Mouse (Mus musculus) MEL-GATA-1-ER (cell line): ENCODE data around the gene Nlrp14.
"Not testable (repeated sequence)": the region's sequence is repeated elsewhere in the genome, so short reads cannot be mapped to it uniquely, and the experiment has no call there.

Source experiments
- DNase-seq: peaks from one replicate; pipeline ENCODE4 v3.0.0-alpha.2; 2012; ENCODE audit warnings: low read depth; ENCODE audit errors: extremely low read depth

Gene Nlrp14

DNA sequence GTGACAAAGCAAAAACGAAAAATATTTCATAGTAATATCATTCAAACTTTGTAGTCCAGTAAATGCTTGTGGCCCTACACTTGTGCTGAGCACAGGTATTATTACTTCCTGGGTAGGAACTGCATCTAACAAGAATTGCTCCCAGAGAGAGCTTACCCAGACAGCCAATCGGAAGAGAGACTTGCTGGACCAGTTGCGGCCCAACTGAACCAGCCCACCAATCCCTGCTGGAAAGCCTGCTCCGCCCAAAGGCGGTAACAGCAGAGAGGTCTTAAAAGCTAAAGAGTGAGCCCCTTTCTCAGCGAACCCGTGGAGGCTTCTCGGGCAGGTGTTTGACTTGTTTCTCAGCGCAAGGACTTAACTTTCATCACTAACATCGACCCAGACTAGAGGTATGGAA, at the start of gene Nlrp14:
Gene Nlrp14, plus strand, starts transcription at position 301 of the 400 bp plus-strand sequence.
- no peak for DNase-seq

DNA sequence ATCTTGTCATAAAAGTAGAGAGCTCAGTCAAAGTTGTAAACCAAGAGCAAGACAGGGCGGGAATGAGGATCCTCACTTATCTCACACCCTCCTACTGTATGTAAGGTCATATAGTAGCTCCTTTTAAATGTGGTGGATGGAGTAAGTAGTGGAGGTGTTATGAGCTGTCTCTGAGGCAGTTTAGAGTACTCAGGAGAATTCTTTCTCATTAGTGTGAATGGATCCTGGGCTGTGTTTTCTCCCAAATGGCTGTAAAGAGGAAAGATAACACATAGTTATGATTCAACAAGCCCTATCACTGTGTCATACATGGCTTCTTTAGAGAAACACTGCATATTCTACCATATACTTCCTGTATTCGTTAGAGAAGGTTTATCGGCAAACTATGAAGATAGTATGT, 35.8 kb upstream of the Nlrp14 start, which contains the start of gene Olfr715:
Gene Olfr715, minus strand, starts transcription at position 101 of the 400 bp plus-strand sequence.
- DNase-seq, result not testable (repeated sequence)

DNA sequence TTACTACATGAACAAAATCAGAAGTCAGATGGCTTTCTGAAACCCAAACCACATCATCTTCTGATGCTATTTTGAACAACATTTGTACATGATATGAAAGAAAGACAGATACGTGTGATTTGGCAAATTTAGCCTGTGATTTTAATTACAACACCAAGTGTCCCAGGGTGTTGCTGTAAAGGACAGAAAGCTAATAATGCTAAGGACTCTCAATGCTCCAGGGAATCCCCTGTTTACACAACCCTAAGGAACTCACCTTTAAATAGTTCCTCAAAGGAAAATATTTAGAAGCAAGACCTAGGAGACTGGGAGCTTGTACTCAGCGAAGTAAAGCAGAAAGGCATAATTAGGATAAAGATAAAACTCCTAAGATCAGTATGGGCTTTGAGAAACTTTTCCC, 28.8 kb upstream of the Nlrp14 start, which contains the start of gene Olfr716:
Gene Olfr716, plus strand, starts transcription at position 301 of the 400 bp plus-strand sequence.
- DNase-seq, result not testable (repeated sequence)

DNA sequence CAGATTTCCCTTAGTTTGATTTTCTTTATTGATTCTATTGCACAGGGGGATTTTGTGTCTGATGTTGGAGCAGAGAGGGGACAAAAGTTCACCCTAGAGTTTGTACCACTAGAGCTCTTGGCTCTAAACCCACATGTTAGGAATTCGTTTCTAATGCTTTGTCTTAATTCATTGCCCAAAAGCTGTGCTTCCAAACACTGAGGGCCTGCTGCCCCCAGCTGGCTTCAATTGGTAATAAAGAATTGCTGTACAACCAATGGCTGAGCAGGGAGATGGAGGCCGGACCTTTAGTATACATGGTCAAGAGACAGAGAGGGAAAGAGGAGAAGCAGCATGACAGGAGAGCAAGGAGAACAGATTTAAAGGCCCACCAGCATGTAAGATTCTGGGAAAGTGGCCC, 13.6 kb downstream of the Nlrp14 start:
- DNase-seq, result no peak

DNA sequence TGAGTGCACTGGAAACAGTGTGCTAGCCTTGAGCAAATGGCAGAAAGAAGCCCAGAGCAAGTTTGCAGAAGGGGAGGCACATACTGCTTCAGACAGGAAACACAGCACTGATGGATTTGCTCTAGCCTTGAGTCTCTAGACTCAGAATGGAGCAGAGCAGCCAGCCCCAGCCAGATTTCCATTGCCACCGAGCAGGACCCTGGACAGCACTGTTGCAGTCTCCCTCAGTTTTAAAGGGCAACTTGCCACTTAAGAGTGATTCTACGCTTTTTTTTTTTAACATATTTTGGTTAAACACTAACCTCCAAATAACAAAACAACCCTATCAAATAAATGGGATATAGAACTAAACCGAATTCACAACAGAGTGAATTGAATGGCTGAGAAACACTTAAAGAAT, 35.0 kb downstream of the Nlrp14 start:
- no peak for DNase-seq

DNA sequence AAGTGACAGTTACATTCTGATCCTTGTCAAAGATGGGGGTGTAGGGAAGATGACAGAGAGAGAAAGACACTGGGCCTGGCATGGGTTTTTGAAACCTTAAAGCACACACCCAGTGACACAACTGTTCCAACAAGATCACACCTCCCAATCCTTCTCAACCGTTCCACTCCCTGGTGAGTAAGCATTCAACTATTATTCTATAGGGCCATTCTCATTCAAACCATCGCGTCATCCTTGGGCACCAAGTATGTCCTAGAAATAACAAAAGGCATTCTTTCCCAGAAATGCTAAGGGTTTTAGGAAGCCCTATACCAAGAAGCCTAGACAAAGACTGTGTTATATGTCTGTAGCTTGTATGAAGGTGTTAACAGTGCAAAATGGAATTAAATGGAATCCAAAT, 41.1 kb downstream of the Nlrp14 start:
- no peak for DNase-seq

DNA sequence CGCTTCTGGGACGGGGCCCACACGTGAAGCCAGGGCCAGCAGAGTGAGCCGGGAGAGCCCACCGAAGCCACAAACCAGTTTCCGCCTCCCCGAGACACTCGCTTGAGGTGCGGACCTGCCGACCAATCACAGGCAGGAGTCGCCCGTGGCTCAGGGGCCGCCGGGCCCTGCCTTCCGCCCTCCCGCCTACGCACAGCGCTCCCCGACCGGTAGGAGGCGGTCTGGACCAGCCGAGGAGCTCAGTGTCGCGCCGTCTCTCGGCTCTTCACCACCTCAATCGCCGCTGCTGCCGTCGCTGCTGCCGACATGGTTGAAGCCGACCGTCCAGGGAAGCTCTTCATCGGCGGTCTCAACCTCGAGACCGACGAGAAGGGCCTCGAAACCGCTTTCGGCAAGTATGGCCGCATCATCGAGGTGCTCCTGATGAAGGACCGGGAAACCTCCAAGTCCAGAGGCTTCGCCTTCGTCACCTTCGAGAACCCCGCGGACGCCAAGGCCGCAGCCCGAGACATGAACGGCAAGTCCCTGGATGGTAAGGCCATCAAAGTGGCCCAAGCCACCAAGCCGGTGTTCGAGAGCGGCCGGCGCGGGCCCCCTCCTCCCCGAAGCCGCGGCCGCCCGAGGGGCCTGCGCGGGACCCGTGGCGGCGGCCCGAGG, 42.5 kb downstream of the Nlrp14 start, which contains the start of gene Rbmxl2:
Gene Rbmxl2, plus strand, starts transcription at position 242 of the 657 bp plus-strand sequence.
- DNase-seq, result no peak

DNA sequence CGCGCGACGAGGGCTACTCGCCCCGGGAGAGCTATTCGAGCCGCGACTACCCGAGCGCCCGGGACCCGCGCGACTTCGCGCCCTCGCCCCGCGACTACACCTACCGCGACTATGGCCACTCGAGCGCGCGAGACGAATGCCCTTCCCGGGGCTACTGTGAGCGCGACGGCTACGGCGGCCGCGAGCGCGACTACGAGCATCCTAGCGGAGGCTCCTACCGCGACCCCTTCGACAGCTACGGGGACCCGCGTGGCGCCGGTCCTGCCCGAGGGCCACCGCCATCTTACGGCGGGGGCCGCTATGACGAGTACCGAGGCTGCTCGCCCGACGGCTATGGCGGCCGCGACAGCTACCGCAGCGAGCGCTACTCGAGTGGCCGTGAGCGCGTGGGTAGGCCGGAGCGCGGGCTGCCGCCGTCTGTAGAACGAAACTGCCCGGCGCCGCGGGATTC, 43.4 kb downstream of the Nlrp14 start:
- DNase-seq, result no peak

DNA sequence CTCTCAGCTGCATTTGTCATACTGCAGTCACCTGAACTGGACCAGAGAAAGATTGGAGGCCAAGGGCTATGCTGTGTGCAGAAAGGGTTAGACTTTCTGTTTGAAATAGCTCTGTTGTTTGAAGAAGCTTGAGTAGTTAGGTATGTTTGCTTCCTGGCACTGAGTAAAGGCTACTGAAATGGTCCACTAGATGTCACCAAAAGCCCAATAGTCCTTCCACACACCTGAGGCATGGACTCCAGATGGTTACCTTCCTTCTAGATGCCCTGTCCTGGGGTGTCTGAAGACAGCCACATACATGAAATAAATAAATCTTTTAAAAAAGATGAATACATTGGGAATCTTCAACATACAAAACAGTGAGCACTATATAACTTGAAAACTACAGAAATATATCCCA, 48.9 kb downstream of the Nlrp14 start:
- no peak for DNase-seq

DNA sequence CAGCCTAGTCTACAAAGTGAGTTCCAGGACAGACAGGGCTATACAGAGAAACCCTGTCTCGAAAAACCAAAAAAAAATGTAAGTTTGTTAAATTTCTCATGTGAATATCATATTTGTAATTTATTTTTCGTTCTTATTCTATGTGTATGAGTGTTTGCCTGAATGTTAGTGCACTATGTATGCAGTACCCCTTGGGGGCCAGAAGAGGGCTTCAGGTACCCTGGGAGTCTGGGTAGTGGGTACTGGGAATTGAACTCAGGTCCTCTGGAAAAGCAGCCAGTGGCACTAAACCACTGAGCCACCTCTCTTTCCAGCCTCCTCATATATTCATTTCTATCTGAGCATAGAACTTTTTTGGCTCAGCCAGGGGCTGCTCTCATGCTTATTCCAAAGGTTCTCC, 50.1 kb downstream of the Nlrp14 start:
- DNase-seq, result no peak

DNA sequence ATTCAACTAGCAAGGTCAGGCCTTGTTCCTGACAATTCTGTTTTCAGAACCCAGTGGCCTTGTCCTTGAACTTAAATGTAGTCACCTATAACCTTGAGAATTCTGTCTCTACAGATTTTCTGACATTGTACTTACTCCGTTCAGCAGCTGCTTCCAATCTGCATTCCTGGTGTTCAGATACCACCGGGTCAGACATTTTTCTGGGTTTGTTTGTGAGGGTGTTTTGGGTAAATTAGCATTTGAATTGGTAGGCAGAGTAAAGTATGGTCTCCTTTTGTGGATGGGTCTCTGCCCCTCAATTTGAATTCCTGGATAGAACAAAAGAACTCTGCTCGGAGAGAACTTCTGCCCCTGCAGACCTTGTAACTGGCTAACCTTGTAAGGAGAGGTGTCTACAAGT, 70.1 kb downstream of the Nlrp14 start:
- no peak for DNase-seq

DNA sequence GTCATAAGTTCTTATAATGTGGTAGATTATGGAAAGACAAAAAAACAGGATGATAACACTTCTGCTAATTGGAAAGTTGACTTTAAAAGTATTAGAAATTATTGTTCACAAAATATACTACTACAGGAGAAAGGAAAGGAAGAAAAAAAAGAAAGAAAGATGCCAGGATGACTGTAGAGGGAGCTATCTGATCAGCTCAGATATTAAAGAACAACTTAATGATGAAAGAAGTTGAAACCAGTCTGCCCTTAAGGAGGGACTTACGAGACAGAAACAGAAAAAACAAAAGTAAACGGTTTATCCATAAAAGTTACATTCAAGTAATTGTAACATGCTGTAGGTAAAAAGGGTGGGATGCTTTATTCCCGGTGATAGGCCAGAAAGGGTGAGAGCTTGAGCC, 70.7 kb downstream of the Nlrp14 start:
- no peak for DNase-seq

DNA sequence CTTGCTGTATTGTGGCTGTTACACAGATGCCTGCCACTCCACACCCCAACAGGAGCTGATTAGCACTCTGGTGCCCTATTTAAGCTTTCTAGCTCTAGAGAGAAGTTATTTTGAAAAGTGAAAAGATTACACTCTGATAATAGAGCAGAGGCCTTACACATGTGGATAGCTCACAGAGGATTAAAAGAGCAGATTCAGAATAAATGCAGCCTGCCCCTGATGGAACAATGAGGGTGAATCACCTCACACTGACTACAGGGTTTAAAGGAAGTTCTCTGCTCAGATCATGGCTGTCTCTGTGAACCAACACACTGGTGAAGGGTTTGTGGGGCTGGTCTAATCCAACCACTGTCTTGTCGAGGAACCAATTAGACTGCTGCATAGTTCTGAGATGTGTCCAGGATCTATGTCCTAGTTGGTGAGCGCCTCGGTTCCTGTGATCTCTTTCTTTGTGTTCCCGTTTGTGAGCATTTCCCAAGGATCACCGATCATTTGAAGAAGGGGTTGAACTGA, 74.6 kb downstream of the Nlrp14 start:
- DNase-seq, result no peak
